Mouse (Mus musculus): ENCODE results near the gene Olfr110.
"Not testable (repeated sequence)": the region's sequence is repeated elsewhere in the genome, so short reads cannot be mapped to it uniquely, and the experiment has no call there.

Olfr110 gene

GRCm38 (mm10) chr17:37491930-37492518 lies at the start of gene Olfr110:
Gene Olfr110, plus strand, starts transcription at chr17:37492468.
- DNase-seq (ENCODE audit: low spot score in 2 of 2): no peak

DNA sequence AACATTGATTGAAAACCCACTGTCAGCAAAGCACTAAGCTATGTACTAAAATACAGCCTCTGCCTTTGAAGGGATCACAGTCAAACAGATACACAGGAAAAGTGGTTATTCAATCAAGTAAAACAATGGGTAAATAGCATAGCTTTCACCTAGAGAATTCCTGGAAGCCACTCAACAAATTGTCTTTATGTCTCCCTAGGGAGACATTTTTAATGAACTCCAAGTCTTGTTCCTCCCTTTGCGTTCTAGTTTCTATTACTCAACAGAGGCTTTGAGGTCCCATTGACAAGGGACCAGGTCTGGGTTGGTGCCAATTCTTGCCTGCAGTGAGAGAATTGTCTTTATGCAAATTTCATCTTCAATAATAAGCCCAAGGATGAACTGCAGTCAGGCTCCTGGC lies 47.1 kb upstream of the Olfr110 start, which contains the start of gene Olfr108:
Olfr108 (plus strand) TSS at position 301 of the 400 bp plus-strand sequence.
- DNase-seq (ENCODE audit: low spot score in 2 of 2): no peak

GRCm38 (mm10) chr17:37458616-37459015 lies 33.7 kb upstream of the Olfr110 start, which contains the start of gene Olfr109:
Gene Olfr109, plus strand, starts transcription at chr17:37458916.
- no peak for DNase-seq (ENCODE audit: low spot score in 2 of 2)

GRCm38 (mm10) chr17:37483452-37483851 lies 8.8 kb upstream of the Olfr110 start, which contains the start of gene H2-M2:
Gene H2-M2, minus strand, starts transcription at chr17:37483552.
- DNase-seq (ENCODE audit: low spot score in 2 of 2): no peak

GRCm38 (mm10) chr17:37507730-37508129 lies 15.5 kb downstream of the Olfr110 start, which contains the start of gene Olfr111:
Gene Olfr111, plus strand, starts transcription at chr17:37508030.
- DNase-seq (ENCODE audit: low spot score in 2 of 2): no peak

GRCm38 (mm10) chr17:37524612-37525011 lies 32.3 kb downstream of the Olfr110 start:
- not testable (repeated sequence) for DNase-seq (ENCODE audit: low spot score in 2 of 2)

DNA sequence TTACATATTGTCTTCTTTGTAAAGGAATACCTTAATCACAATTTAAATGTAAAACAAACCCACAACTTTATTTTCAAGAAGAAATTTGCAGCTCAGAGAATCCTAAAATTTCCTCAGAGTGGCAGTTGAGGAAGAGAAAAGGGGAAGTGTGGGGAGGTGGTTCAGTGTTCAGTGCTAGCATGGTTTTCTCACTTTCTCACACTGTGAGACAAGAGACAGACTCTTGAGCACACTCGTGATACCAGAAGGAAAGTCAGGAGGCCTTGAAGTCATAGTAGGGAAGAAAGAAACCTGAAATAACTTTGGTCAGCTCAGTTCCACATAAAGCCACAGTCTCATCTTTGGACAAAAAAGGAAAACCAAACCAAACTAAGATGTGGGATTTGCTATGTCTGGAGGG lies 33.2 kb downstream of the Olfr110 start:
- not testable (repeated sequence) for DNase-seq (ENCODE audit: low spot score in 2 of 2)

- DNase-seq (ENCODE audit: low spot score in 2 of 2): no peak
These were observed 42.9 kb downstream of the Olfr110 start for GRCm38 (mm10) chr17:37535173-37535572.

DNA sequence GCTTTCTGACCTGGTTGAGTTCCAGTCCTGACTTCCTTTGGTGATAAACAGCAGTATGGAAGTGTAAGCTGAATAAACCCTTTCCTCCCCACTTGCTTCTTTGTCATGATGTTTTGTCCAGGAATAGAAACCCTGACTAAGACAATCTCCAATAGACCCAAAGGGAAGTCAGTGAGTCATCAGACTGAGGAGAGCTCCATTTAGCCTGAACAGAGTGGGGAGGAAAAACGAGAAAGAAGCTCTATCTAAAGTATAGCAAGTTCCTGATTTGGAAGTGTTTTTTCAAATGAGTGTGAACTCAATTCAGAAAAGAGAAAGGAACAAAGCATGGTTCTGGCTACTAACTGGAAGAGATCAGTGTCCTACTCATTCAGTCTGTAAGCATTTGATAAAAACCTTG lies 46.1 kb downstream of the Olfr110 start:
- DNase-seq (ENCODE audit: low spot score in 2 of 2): not testable (repeated sequence)

DNA sequence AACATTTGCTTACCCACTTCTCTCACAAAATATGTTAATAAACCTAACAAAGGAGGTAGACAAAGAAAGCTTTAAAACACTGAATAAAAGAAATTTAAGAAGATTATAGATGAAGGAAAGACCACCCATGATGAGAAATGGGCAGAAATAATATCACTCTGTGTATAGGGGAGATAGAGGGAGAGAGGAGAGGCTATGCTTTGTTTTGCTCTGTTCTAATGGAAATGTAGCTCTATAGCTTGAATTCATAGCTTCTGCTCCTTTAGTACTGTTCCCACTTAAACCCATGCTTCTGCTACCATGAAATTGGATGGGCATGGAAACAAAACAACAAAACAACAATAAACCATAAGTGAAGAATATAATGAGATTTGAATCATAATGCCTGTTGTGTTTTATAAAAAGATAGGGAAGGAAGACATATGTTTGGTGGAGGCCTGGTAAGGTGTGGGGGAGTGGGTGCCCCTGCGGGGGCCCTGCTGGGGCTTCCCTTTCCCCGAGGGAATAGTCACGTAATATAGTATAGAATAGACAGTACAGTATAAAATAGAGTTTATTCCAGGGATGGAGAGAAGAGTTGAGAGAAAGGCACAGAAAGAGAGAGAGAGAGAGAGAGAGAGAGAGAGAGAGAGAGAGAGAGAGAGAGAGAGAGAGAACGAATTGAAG lies 49.3 kb downstream of the Olfr110 start:
- DNase-seq (ENCODE audit: low spot score in 2 of 2): no peak

DNA sequence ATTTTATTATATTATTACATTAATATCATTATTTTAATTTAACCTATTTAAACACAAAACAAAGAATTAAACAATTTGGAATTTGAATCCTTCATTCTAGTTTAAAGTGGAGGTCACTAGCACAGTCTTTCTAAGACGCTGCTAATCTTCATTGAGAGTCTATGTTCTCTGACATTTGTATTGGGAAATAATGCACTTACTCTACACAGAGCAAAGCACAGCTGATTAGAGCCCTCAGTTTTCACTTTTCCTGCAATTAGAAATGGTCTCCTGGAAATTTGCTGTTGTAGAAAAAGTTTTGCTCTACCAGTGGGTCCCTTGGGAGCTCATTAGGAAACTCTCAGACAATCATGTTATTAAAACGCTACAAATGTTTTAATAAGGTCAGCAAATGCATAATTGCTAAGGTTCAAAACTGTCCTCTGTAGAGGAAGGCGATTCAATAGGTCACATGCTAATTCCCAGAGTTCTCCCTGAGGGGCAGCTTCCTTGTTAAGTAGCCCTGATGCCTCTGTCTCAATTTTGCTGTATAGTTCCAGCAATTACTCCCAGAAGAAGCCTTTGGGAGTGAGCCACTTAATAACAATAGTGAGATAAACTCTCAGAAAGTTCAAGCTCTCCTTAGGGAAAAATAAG lies 51.6 kb downstream of the Olfr110 start:
- no peak for DNase-seq (ENCODE audit: low spot score in 2 of 2)

Data from urinary bladder, postnatal 36 days (tissue).